Mouse (Mus musculus) gastrocnemius, postnatal 14 days (tissue): ENCODE data around the gene Cxcl15. TPM values are rescaled to one million over a fixed set of nuclear protein-coding genes. Genes with fewer than 3 reads are reported as not detected.

Experiments
- DNase-seq: peaks from one replicate; pipeline ENCODE4 v3.0.0; 2021; ENCODE audit warnings: mixed read lengths
- intact Hi-C: fragments of 180-260 bp; cut with DNase I; formaldehyde crosslinking; loops from one replicate; pipeline ENCODE4 v1.15.1; 2025; ENCODE audit warnings: low total_unique reads
- long read RNA-seq, 2 experiments: library from polyadenylated mRNA; stranded (forward); transcript quantifications; one replicate each; pipeline ENCODE4 v2.0.0; 2021
- total RNA-seq, 2 experiments: library from RNA; stranded (reverse); gene quantifications; 2 replicates each; pipeline ENCODE4 v1.2.3; 2021

Gene Cxcl15
- total RNA-seq = not detected
- long read RNA-seq, experiment 1 = 0 reads
- long read RNA-seq, experiment 2 = 0 reads

DNA sequence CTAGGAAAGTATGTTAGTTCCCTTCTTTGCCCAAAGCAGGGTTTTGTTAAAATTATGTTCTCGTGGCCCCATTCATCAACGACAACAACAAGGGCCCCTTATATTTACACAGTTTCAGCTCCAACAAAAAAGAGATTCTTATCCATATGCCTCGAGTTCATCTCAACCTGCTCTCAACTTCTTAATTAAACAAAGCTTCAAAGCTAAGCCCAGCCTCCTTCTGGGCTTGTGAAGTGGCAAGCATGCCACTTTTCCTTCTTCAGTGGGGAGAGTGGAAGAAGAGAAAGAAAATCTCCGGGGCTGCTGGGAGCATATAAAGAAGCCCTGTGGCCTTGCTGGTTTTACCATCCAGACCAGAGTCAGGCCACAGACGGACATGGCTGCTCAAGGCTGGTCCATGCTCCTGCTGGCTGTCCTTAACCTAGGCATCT is at the start of gene Cxcl15:
Cxcl15 (plus strand) TSS at position 340 of the 431 bp plus-strand sequence.
- intact Hi-C loops = no loop called here

DNA sequence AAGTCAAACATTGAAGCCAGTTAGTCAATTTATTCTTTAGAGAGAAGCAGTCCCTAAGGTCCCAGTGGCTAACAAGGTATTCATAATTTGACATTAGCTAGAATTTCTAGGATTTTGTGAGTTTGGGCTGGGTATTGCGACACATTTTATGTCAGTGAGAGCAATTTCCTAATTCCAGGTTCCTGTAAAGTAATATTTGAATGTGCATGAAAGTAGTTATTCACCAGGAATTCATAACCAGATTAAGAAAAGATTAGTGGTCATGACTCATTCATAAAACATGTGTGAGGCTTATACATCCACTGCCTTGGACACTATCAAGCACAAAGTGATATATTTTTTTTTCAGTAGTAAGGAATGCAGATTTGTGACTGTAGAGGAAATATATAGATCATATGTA is 40.4 kb upstream of the Cxcl15 start:
- intact Hi-C loops = loop anchor here (10.0 kb wide), 1 partner anchor 89 kb away; no protein-coding TSS in a partner anchor
- DNase-seq = no peak

More for the DNA sequence above, at the start of gene Cxcl15:
- no peak for DNase-seq

DNA sequence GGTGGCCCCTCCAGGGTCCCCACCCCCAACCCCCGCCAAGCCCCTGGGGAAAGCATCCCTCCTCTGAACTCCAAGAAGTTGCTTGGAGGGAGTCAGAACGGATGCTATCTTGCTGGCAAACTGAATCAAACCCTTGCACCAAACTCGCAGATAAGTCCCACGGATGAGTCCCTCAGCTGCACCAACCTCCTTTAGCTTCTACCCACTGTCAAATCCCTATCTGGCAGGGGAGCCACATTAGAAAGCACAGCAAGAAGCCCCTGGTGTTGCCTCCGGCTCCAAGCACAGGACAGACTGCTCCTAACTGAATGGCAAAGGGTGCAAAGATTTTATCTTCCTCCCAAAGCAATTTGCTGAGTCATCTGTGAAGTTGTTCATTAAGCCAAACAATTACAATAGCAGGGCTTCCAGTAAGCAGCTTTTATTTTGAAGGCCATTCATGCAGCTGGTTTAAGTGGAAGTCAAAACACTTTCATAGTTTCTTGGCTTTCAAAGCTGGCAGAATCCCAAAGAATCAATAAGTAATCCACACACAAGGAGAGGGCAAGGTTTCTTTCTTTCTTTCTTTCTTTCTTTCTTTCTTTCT is 36.2 kb upstream of the Cxcl15 start:
- intact Hi-C loops = loop anchor here (10.0 kb wide), 1 partner anchor 93 kb away; no protein-coding TSS in a partner anchor
- no peak for DNase-seq

DNA sequence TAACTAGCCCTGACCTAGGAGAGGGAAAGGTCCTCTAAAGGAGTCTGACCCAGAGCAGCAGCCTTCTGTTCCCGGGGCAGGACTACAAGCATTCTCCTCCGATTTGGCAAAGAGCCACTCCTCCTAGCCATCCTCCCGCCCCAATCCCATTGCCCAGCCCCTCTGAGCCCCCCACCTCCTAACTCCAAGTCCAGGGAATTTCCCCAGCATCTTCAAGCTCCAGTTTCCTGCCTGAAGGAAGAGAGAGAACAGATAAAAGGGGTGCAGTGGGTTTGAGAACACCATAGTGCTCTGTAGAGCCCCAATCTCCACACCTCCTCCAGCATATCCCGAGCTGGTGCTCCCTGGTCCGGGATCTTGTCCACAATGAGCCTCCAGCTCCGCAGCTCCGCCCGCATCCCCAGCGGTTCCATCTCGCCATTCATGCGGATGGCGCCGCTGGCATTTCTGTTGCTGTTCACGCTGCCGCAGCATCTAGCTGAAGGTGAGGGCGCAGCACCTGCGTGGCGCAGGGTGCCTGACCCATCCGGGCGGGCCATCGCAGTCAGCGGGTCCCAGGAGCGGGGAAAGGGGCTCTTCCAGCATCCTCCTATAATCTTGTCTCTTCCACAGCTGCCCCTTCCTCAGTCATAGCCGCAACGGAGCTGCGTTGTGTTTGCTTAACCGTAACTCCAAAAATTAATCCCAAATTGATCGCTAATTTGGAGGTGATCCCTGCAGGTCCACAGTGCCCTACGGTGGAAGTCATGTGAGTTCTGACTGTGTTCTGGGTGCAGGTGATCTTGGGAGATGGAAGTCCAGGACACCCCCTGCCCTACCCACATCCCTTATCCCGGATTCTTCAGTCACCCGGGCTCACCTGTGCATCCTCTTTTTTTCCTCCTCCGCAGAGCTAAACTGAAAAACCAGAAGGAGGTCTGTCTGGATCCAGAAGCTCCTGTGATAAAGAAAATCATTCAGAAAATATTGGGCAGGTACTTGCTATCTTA is 35.0 kb upstream of the Cxcl15 start, which contains the start of gene Cxcl5:
Cxcl5 (plus strand) TSS at position 284 of the 989 bp plus-strand sequence.
- intact Hi-C loops = loop anchor here (10.0 kb wide), 1 partner anchor 95 kb away; no protein-coding TSS in a partner anchor
- DNase-seq = no peak

DNA sequence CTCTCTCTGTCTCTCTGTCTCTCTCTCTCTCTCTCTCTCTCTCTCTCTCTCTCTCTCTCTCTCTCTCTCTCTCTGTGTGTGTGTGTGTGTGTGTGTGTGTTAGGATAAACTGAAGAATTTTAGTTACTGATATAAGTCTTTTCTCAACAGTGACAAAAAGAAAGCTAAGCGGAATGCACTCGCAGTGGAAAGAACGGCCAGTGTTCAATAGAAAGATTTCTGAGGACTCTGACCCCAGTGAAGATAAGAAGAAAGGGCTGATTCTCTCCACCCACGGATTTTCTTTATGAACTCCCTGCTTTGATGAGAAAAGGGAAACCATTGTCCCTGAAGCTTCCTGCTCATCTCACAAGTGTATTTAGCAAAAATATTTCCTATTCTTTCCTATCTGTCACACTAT is 34.0 kb upstream of the Cxcl15 start:
- intact Hi-C loops = no loop called here
- no peak for DNase-seq

DNA sequence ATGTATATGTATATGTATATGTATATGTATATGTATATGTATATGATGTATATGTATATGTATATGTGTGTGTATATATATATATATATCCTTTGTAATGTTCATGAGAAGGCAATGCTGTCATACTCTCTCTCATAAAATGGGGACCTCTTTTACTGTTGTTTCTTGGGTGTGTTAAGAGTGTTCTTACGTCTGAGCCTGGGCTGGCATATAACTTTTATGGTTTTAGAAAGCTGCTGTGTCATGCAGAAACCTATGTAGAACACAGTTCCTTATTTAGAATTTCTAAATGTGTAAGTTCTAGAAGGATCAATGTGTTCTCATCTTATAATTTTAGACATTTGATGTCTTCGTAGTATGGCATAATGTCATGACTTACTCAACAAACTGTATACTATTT is 33.5 kb upstream of the Cxcl15 start:
- no peak for DNase-seq
- intact Hi-C loops = no loop called here

DNA sequence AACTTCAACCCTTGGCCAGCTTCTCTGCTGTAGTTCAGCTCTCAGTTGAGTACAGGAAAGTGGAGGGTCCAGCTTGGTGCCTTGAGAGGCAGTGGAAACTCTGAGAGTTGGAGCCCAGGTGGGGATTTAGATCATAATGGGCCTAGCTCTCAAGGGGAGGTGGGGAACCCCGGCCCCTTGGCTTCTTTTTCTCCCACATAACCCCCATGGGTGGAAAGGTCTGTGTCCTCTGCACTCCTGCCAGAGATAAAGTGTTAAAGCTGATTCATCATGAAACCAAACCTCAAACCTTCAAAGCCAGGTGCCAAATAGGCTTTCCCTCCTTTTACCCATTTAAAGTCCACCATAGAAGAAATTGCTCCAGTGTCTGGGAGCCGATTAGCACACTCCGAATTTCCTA is 32.5 kb upstream of the Cxcl15 start:
- no peak for DNase-seq
- intact Hi-C loops = no loop called here

DNA sequence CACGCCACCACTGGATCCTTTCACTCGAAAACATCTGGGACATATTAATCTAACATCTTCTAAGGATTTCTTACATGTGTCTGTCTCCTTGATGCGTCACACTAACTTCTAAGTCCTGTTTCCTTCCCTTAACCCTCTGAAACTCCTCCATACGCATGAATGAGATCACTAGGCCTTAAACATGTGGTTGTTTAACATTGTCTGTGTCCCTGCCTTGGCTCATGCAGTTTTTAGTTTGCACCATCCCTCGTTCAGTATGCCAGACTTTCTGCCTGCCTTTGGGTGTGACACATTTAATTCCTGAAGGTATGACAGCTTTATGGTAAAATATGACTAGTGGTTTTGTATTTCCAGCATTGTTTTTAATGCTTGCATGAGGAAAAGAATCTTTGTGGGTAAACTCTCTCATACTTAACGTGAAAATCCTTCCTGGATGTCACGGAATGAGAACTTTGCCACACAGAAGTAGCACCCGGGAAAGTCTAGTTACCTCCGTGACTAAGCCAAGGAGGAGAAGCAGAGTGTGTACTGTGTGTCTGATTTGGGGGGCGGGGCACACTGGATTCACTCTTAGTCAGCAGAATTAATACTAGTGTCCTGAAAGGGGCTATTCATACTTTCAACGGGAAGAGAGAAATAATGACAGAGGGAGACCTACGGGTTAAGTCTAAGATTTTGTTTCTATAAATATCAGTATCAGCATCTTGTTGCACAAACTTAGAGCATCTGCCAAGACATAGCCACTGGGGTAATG is 30.2 kb upstream of the Cxcl15 start:
- no peak for DNase-seq
- intact Hi-C loops = no loop called here

DNA sequence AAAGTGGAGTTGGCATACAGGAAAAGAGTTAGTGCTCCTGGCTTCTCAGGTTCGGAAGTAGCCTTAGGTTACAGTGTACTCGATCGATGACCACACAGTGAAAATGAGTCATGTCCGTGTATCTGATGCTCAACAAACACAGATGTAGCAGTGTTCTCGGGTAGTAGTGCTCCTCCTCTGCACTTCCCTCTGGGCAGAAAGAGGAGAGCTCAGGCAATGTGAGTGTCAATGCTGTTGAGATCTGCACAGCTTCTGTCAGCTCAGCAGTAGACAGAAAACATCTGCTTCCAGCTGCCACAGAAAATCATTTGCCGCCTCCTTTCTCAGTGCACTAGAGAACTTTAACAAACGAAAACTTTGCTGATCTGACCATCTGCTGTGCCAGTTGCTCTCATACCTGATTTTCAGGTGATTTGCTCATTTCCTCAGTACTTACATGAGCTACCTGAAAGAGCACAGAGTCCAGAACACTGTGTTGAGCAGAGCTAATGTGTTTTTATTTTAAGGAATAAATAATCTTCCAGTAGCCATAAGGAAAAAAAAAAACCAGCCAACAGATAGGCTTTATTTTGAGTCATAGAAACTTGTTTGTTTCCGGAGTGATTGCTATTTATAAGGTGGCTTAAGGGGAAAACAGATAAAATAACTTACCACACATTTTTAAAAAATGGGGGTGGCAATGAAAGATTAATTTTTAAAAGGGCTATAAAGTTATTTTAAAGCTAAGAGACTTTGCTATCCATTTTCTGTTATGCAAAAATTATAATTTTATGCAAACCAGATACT is 28.3 kb upstream of the Cxcl15 start:
- intact Hi-C loops = no loop called here
- DNase-seq = no peak

DNA sequence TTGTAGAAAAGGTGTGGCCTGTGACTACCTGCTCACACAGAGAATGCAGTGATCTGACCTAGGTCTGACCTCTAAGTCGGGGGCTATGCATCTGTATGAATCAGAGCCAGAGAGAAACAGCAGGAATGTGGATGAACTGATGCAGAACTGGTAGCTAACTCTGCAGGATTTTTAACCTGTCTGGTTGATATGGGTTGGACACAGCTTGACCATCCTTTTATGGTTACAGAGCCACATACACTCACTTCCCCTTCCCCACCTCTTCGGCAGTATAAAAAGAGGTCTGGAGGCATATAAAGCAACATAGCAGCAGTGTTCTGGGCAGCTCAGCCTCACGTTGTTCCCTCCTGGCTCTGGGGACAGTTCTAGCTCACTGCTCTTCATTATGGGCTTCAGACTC is 26.1 kb upstream of the Cxcl15 start, which contains the start of gene Ppbp:
Ppbp (plus strand) TSS at position 301 of the 400 bp plus-strand sequence.
- intact Hi-C loops = no loop called here
- DNase-seq = no peak

DNA sequence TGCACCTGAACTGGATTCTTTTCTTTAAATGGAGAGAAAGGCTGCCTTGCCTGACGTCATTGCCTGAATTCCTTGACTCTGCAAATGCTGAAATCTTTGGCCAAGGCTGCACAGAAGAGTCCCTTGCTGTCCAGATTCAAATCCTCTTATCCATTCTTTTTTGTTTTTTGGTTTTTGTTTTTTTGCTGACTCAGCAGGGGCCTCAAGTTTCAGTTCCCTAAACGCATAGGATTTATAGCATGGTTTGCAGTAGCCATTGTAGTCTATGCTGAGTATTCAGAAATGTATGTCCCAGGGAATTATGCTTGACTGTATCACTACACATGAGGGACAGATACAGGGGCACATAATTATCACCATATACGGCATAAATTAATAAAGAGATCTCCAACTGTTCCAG is 23.0 kb upstream of the Cxcl15 start:
- no peak for DNase-seq
- intact Hi-C loops = no loop called here

DNA sequence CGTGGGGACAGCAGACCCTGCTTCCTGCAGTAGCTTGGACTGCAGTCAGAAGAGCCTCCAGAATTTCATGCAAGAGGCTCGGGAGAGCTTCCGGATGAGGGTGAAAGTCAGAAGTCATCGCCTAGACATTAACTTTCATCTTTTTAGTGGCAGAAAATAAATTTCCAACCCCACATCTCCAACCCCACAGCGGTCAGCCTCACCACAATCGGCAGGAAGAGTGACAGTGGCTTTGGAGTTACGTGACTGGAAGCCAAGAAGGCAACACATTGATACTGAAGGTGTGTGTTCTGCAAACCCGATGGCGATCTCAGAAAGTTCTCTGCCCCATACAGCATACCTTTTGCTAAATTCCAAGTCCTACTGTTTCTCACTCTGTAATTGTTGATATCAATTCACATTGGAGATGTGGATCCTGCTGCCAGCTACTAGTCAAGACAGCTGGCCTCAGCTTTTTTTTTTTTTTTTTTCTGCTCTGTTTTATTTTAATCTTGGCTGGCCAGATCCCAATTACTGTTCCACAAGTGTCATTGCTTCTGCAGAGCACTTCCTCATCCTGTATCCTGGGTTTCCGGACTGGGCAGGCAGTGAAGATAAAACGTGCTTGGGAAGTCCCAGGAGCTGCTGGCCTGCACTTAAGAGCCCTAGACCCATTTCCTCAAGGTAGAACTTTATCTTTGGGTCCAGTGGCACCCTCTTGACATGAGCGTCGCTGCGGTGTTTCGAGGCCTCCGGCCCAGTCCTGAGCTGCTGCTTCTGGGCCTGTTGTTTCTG is 22.3 kb upstream of the Cxcl15 start, which contains the start of gene Pf4:
Pf4 (plus strand) TSS at position 556 of the 774 bp plus-strand sequence.
- no peak for DNase-seq
- intact Hi-C loops = no loop called here

DNA sequence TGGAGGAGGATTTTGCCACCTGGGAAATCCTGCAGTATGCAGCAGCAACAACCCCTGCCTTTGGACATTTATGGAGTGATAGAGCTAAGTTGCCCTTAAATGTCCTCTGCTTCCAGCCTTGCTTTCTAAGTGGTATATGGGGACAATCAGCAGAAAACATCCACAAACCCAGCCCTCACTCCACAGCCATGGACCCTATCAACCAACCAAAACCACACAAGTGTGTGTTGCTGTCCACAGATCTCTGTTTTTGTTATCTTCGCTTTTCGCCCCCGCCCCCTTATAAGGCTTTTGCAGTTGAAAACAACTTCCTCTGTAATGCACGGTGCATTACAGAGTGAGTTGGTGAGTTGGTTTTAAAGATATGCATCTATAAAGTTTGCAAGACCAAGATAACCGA is 18.8 kb upstream of the Cxcl15 start:
- intact Hi-C loops = no loop called here
- DNase-seq = no peak

DNA sequence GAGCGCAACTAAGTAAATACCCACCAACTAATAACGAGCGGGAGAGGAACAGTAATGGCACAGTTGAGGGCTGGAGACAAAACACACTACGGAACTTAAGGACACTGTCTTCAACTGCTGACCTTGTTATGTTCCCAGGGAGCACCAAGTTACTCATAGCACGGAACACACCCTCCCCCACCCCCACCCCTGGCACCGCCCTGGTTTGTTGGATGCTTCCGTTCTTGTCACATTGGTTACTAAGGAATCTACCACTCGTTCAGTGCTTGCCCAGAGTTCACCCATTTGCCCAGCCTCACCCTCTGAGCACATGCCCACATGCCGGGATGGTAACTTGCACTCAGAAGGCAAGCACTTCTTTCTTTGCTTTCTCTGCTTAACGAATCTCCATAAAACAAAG is 16.7 kb upstream of the Cxcl15 start:
- intact Hi-C loops = no loop called here
- no peak for DNase-seq

DNA sequence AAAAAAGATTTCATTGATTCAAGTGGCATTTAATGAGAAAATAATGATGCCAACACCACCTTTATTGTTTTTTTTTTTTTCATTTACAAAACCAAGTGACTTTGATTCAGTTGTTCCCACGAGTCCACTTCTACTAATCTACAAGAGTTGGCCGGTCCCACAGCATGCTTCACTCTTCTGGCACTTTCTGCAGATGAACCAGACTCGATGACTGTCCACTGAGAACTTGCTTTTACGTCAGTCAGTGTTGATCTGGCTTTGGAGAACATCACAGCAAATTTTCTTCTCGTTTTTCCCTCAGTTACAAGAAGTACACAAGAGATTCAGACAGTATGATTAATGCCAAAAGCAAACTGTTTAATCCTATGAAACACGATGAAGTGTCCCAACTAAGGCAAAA is 15.5 kb upstream of the Cxcl15 start:
- no peak for DNase-seq
- intact Hi-C loops = no loop called here

DNA sequence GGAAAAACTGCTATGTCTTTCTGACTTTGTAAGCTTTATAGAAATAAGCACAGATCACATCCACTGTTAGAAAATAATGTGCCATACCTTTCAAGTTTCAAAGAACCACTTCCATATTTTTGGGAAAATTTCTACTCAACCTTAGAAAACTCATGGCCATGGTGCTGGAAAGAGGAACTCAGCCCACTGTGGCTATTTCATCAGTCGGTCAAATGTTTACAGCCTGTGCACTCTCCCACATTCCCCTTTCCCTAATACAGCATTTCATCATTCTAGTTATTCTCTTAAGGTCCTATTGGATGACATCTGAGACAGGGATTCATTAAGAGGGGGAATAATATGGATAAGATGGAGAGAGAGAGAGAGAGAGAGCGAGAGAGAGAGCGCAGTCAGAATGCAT is 10.6 kb upstream of the Cxcl15 start:
- DNase-seq = no peak
- intact Hi-C loops = no loop called here

DNA sequence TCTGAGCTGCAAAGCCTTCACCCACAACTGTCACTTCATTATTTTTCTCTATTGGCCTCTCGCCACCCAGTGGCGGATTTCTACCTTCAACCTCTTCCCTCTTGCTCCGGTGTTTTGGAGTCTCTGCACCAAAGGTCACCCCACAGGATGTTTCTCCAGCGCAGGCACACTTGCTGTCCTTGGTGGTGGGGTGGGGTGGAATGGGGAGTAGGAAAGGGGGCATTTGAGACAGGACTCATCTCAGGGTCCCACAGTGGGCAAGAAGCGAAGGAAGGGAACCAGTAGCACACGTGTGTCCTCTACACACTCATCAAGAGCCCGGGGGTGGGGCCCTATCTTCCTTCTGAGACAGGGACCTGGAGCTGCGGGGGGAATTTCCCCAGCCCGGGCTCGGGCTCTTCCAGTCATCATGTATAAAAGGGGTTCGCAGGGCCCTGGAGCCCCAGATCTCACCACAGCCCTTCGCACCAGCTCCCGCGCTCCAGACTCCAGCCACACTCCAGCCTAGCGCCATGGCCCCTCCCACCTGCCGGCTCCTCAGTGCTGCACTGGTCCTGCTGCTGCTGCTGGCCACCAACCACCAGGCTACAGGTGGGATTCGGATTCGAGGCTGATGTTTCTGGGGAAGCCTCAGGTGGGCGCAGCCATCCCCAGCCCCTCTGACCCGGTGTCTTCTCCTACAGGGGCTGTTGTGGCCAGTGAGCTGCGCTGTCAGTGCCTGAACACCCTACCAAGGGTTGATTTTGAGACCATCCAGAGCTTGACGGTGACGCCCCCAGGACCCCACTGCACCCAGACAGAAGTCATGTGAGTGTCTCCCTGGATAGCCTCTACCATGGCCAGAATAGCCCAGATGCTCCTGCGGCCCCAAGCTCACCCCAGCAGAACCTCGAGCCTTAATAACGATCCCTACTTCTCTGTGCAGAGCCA is 8.4 kb upstream of the Cxcl15 start, which contains the start of gene Cxcl3:
Cxcl3 (plus strand) TSS at position 445 of the 930 bp plus-strand sequence.
- no peak for DNase-seq
- intact Hi-C loops = loop anchor here (5.0 kb wide), 1 partner anchor 124 kb away; no protein-coding TSS in a partner anchor
